Mouse (Mus musculus): Measurements from ENCODE around the gene Mob4. TPM values are rescaled to one million over a fixed set of nuclear protein-coding genes. Genes with fewer than 3 reads are reported as not detected.

Mob4 gene
- polyA plus RNA-seq, 1 experiment: 19.5 TPM

DNA sequence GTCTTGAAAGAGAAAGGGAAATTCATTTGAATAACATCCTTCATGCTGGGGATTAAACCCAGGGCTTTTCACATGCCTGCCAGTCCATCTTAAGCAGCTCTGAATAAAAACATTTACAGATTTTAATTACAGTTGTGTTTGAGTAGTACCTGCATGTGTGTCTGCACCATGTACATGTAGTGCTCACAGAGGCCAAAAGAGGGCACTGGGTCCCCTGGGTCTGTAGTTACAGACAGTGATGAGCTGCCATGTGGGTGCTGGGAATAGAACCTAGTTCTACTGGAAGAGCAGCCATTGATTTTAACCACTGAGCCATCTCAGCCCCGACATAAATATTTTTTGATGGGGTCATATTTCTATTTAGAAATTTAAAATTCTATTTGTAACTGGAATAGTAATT is 4.8 kb downstream of the Mob4 start:
- H3K4me3 ChIP-seq: no peak overlapping the region
- H3K79me2 ChIP-seq (ENCODE audit: control insufficient read depth, insufficient read depth): peaks cover 94% of the 10 kb centered on the region
- H3K36me3 ChIP-seq (ENCODE audit: control insufficient read depth, insufficient read depth): peaks cover 10% of the 10 kb centered on the region
- H3K4me2 ChIP-seq (ENCODE audit: low read depth): no peak overlapping the region
- no peak for TF ChIP-seq REST (IDR thresholded peaks at IDR 0.05; ENCODE audit: insufficient read depth, insufficient read length)
- no peak for TF ChIP-seq TCF12 (IDR thresholded peaks at IDR 0.05; ENCODE audit: insufficient read depth, poor library complexity, severe bottlenecking)
- TF ChIP-seq CEBPB (IDR thresholded peaks at IDR 0.05; ENCODE audit: insufficient read depth, poor library complexity, severe bottlenecking): no peak
- TF ChIP-seq TCF3 (IDR thresholded peaks at IDR 0.05; ENCODE audit: insufficient read length, low read depth): no peak
- TF ChIP-seq SRF (IDR thresholded peaks at IDR 0.05; ENCODE audit: control insufficient read depth, insufficient read length, low read depth): no peak
- TF ChIP-seq MYOG (IDR thresholded peaks at IDR 0.05; ENCODE audit: control insufficient read depth in 1 of 3, insufficient read depth in 1 of 3, insufficient read length in 2 of 3, low read depth in 2 of 3): no peak
- no peak for TF ChIP-seq USF1 (IDR thresholded peaks at IDR 0.05; ENCODE audit: low read depth)
- no peak for TF ChIP-seq E2F4 (IDR thresholded peaks at IDR 0.05; ENCODE audit: insufficient read depth)
- TF ChIP-seq POLR2AphosphoS2 (IDR thresholded peaks at IDR 0.05; ENCODE audit: insufficient read length, low read depth): no peak
- TF ChIP-seq MYOD1 (IDR thresholded peaks at IDR 0.05; ENCODE audit: control insufficient read depth in 1 of 3, insufficient read length in 2 of 3, low read depth in 2 of 3): no peak
- TF ChIP-seq POLR2A (IDR thresholded peaks at IDR 0.05; ENCODE audit: insufficient read length, low read depth): no peak
- TF ChIP-seq MAX (IDR thresholded peaks at IDR 0.05; ENCODE audit: low read depth): no peak
- no peaks in the 10 kb centered on the region for H3K27me3 ChIP-seq (ENCODE audit: control insufficient read depth, insufficient read depth, insufficient read length)
- no peak overlapping the region for H3ac ChIP-seq (ENCODE audit: control insufficient read depth, insufficient read length)

DNA sequence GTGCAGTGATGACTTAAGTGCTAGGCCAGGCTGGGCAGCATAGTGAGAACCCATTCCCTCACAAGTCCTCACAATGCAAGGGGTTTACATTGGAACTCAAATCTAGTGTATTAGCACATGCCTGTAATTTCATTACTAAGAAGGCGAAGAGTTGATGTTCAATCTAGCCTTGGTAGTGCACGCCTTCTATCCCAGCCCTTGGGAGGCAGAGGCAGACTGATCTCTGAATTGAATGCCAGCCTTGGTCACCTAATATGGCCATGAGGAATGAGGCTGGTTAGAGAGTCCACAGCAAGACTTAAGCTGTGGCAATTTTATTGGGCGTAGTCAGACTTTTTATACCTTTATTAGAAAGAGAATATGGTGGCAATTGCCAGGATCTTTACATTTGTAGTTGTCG is 13.3 kb downstream of the Mob4 start:
- Histone ChIP-seq H3K36me3 (ENCODE audit: control insufficient read depth, insufficient read depth) (peaks cover 48% of the 10 kb centered on the region), H3K4me2 (ENCODE audit: low read depth) (no peak overlapping the region), H3K4me3 (no peak overlapping the region), H3K79me2 (ENCODE audit: control insufficient read depth, insufficient read depth) (peaks cover 63% of the 10 kb centered on the region), H3ac (ENCODE audit: control insufficient read depth, insufficient read length) (no peak overlapping the region), H3K27me3 (ENCODE audit: control insufficient read depth, insufficient read depth, insufficient read length) (no peaks in the 10 kb centered on the region)
- TF ChIP-seq POLR2A (IDR thresholded peaks at IDR 0.05; ENCODE audit: insufficient read length, low read depth): no peak

DNA sequence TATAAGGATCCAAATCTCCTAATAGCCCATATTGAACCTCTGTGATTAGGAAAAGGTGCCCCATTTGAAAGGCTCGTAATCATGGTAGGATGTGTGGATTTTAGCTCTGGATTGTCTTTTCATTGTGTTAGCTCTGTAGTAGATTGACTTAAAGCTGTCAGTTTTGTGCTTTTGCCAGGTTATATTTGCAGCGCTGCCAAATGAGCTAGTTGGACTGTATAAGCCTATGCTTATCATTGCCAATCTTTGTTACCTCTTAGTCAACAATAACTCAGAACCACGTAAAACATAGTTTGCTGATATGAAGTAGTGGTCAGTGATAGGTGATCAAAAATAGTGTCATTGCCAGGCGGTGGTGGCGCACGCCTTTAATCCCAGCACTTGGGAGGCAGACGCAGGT is 14.5 kb downstream of the Mob4 start:
- Histone ChIP-seq H3ac (ENCODE audit: control insufficient read depth, insufficient read length) (no peak overlapping the region), H3K79me2 (ENCODE audit: control insufficient read depth, insufficient read depth) (peaks cover 51% of the 10 kb centered on the region), H3K36me3 (ENCODE audit: control insufficient read depth, insufficient read depth) (peaks cover 57% of the 10 kb centered on the region), H3K27me3 (ENCODE audit: control insufficient read depth, insufficient read depth, insufficient read length) (no peaks in the 10 kb centered on the region), H3K4me3 (no peak overlapping the region), H3K4me2 (ENCODE audit: low read depth) (no peak overlapping the region)
- no peak for TF ChIP-seq TCF3 (IDR thresholded peaks at IDR 0.05; ENCODE audit: insufficient read length, low read depth)
- TF ChIP-seq POLR2AphosphoS2 (IDR thresholded peaks at IDR 0.05; ENCODE audit: insufficient read length, low read depth): no peak
- no peak for TF ChIP-seq POLR2A (IDR thresholded peaks at IDR 0.05; ENCODE audit: insufficient read length, low read depth)
- TF ChIP-seq USF1 (IDR thresholded peaks at IDR 0.05; ENCODE audit: low read depth): no peak
- no peak for TF ChIP-seq MYOD1 (IDR thresholded peaks at IDR 0.05; ENCODE audit: control insufficient read depth in 1 of 3, insufficient read length in 2 of 3, low read depth in 2 of 3)
- no peak for TF ChIP-seq MAX (IDR thresholded peaks at IDR 0.05; ENCODE audit: low read depth)
- TF ChIP-seq MYOG (IDR thresholded peaks at IDR 0.05; ENCODE audit: control insufficient read depth in 1 of 3, insufficient read depth in 1 of 3, insufficient read length in 2 of 3, low read depth in 2 of 3): no peak
- no peak for TF ChIP-seq E2F4 (IDR thresholded peaks at IDR 0.05; ENCODE audit: insufficient read depth)
- TF ChIP-seq SRF (IDR thresholded peaks at IDR 0.05; ENCODE audit: control insufficient read depth, insufficient read length, low read depth): no peak
- no peak for TF ChIP-seq TCF12 (IDR thresholded peaks at IDR 0.05; ENCODE audit: insufficient read depth, poor library complexity, severe bottlenecking)
- no peak for TF ChIP-seq CEBPB (IDR thresholded peaks at IDR 0.05; ENCODE audit: insufficient read depth, poor library complexity, severe bottlenecking)
- TF ChIP-seq REST (IDR thresholded peaks at IDR 0.05; ENCODE audit: insufficient read depth, insufficient read length): no peak

DNA sequence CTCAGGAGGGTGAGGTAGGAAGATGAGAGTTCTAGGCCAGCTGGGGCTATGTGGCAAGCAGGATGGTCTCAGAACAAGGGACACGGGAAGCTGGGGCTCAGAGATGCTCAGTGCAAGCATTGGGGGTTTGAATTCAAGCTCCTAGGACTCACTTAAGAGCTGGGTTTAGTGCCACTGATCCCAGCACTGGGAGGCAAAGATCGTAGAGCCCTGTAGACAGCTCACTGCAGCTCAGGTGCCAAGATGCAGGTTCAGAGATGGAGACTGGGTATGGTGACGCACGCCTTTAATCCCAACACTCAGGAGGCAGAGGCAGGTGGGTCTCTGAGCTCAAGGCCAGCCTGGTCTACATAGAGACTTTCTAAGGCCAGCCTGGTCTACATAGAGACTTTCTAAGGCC is 26.3 kb downstream of the Mob4 start:
- no peak for TF ChIP-seq USF1 (IDR thresholded peaks at IDR 0.05; ENCODE audit: low read depth)
- TF ChIP-seq E2F4 (IDR thresholded peaks at IDR 0.05; ENCODE audit: insufficient read depth): no peak
- TF ChIP-seq TCF12 (IDR thresholded peaks at IDR 0.05; ENCODE audit: insufficient read depth, poor library complexity, severe bottlenecking): no peak
- no peak overlapping the region for H3K4me3 ChIP-seq
- H3K4me2 ChIP-seq (ENCODE audit: low read depth): no peak overlapping the region
- H3ac ChIP-seq (ENCODE audit: control insufficient read depth, insufficient read length): no peak overlapping the region
- no peaks in the 10 kb centered on the region for H3K79me2 ChIP-seq (ENCODE audit: control insufficient read depth, insufficient read depth)
- H3K27me3 ChIP-seq (ENCODE audit: control insufficient read depth, insufficient read depth, insufficient read length): no peaks in the 10 kb centered on the region
- peaks cover 40% of the 10 kb centered on the region for H3K36me3 ChIP-seq (ENCODE audit: control insufficient read depth, insufficient read depth)

DNA sequence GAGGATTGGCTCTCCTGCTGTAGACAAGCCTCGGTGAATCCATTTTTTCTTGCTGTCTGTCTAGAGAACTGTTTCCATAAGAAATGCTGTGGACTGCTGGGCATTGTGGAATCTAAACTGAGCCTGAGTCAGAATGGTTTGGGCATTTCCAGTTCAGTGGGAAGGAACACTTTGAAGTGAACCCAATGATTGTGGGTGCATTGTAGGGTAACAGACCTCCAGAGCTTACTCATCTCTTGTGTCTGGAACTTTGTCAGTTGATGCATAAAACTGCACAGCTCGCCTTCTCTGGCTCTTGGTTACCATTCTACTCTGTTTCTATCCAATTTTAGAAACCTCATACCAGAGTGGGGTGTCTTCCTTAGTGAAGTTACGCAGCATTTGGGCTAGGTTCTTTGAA is 27.2 kb downstream of the Mob4 start:
- Histone ChIP-seq H3K79me2 (ENCODE audit: control insufficient read depth, insufficient read depth) (no peaks in the 10 kb centered on the region), H3K27me3 (ENCODE audit: control insufficient read depth, insufficient read depth, insufficient read length) (no peaks in the 10 kb centered on the region), H3K4me3 (no peak overlapping the region), H3K4me2 (ENCODE audit: low read depth) (no peak overlapping the region), H3K36me3 (ENCODE audit: control insufficient read depth, insufficient read depth) (peaks cover 35% of the 10 kb centered on the region), H3ac (ENCODE audit: control insufficient read depth, insufficient read length) (no peak overlapping the region)
- TF ChIP-seq E2F4 (IDR thresholded peaks at IDR 0.05; ENCODE audit: insufficient read depth) (no peak), USF1 (IDR thresholded peaks at IDR 0.05; ENCODE audit: low read depth) (no peak), POLR2A (IDR thresholded peaks at IDR 0.05; ENCODE audit: insufficient read length, low read depth) (no peak), MYOD1 (IDR thresholded peaks at IDR 0.05; ENCODE audit: control insufficient read depth in 1 of 3, insufficient read length in 2 of 3, low read depth in 2 of 3) (no peak), MAX (IDR thresholded peaks at IDR 0.05; ENCODE audit: low read depth) (no peak), TCF3 (IDR thresholded peaks at IDR 0.05; ENCODE audit: insufficient read length, low read depth) (no peak), POLR2AphosphoS2 (IDR thresholded peaks at IDR 0.05; ENCODE audit: insufficient read length, low read depth) (no peak), CEBPB (IDR thresholded peaks at IDR 0.05; ENCODE audit: insufficient read depth, poor library complexity, severe bottlenecking) (no peak), REST (IDR thresholded peaks at IDR 0.05; ENCODE audit: insufficient read depth, insufficient read length) (no peak), SRF (IDR thresholded peaks at IDR 0.05; ENCODE audit: control insufficient read depth, insufficient read length, low read depth) (no peak), MYOG (IDR thresholded peaks at IDR 0.05; ENCODE audit: control insufficient read depth in 1 of 3, insufficient read depth in 1 of 3, insufficient read length in 2 of 3, low read depth in 2 of 3) (no peak), TCF12 (IDR thresholded peaks at IDR 0.05; ENCODE audit: insufficient read depth, poor library complexity, severe bottlenecking) (no peak)

All from myocyte (in vitro differentiated cells).